Mouse (Mus musculus) midbrain, embryonic 13.5 days (tissue): ENCODE data around the gene Knop1. TPM values are rescaled to one million over a fixed set of nuclear protein-coding genes. Genes with fewer than 3 reads are reported as not detected.

Experiments
- ATAC-seq: fragments of 200-750 bp; cut with Nextera tagmentation; 2 replicates; pipeline ENCODE4 v1.8.0; 2017; ENCODE audit warnings: mild to moderate bottlenecking, moderate TSS enrichment, moderate library complexity
- H3K27ac ChIP-seq: fragments of 300-500 bp; sonication (generic); 2 replicates; pipeline ENCODE4 v1.5.1; 2015; ENCODE audit warnings: inconsistent platforms, mild to moderate bottlenecking, moderate library complexity
- H3K27me3 ChIP-seq: fragments of 300-500 bp; sonication (generic); 2 replicates; pipeline ENCODE4 v1.6.1; 2015; ENCODE audit warnings: mild to moderate bottlenecking, inconsistent platforms
- H3K36me3 ChIP-seq: fragments of 300-500 bp; sonication (generic); 2 replicates; pipeline ENCODE4 v1.6.1; 2015; ENCODE audit warnings: mild to moderate bottlenecking, inconsistent platforms
- H3K4me1 ChIP-seq: fragments of 300-500 bp; sonication (generic); replicated peaks from 2 replicates; pipeline ENCODE4 v1.6.1; 2015; ENCODE audit warnings: inconsistent platforms
- H3K4me2 ChIP-seq: fragments of 300-500 bp; sonication (generic); replicated peaks from 2 replicates; pipeline ENCODE4 v1.6.1; 2015; ENCODE audit warnings: moderate library complexity, mild to moderate bottlenecking, inconsistent platforms
- H3K4me3 ChIP-seq: fragments of 300-500 bp; sonication (generic); replicated peaks from 2 replicates; pipeline ENCODE4 v1.5.1; 2015; ENCODE audit warnings: mild to moderate bottlenecking, inconsistent platforms
- H3K9ac ChIP-seq: fragments of 300-500 bp; sonication (generic); replicated peaks from 2 replicates; pipeline ENCODE4 v1.6.1; 2015; ENCODE audit warnings: mild to moderate bottlenecking, inconsistent platforms
- H3K9me3 ChIP-seq: fragments of 300-500 bp; sonication (generic); 2 replicates; pipeline ENCODE4 v1.6.1; 2016; ENCODE audit warnings: mild to moderate bottlenecking, inconsistent platforms
- WGBS: fragments of 180-500 bp; shearing (Covaris S2); methylation state at CpG from one replicate; pipeline ENCODE4 v1.1.7; 2015; 5-methylcytosine and 5-hydroxymethylcytosine counted together
- polyA plus RNA-seq: library from polyadenylated mRNA; unstranded; fragments of >200 nt; fragmentation: Nextera tagmentation; extraction: Ambion mirVana; gene quantifications from 2 replicates; pipeline ENCODE4 v1.2.1, GENCODE M21; 2015

Knop1 gene
- polyA plus RNA-seq, 1 experiment from 2014 or later: 105 TPM

DNA sequence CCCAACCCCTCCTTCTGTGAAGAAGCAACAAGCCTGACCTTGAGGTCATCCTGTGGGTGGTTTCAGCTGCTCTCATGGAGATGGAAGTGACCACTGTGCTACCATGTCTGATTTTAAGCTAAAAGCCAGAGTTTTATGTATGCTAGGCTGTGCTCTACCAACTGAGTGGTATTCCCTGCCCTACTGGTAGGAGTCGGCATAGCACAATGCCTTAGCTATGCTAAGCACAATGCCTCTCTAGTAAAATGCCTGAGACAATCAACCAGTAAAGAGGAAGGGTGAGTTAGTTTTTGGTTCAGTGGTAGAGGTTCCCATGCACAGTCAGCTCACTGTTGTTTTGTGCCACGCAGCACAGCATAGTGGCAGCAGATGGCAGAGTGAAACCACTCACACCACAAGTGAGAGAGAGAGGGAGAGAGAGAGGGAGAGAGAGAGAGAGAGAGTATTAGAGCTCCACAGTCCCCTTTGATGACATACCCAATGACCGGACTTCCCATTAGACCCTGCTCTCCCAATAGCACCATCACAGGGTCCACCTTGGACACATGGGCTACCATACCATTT is 23.5 kb upstream of the Knop1 start:
- 82% methylated on average over 3 of the region's 3 CpGs for WGBS

DNA sequence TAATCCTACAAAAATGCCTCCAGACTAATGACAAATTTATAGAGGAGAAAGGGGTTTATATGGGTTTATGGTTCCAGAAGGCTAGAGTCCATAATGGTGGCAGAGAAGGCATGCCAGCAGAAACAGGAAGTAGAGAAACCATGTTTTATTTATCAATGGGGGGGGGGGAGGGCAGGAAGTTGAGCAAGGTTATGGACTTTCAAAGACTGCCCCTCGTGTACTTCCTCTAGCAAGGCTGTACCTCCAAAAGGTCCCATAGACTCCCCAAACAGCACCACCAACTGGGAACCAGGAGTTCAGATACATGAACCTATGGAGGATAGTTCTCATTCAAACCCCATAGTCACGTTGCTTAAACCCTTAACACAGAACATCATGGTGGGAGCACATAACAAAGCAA is 9.3 kb upstream of the Knop1 start:
- no peak overlapping the region for H3K4me3 ChIP-seq
- H3K9me3 ChIP-seq: no peaks in the 10 kb centered on the region
- H3K27ac ChIP-seq: no peak overlapping the region
- no peaks in the 10 kb centered on the region for H3K27me3 ChIP-seq
- no peaks in the 10 kb centered on the region for H3K36me3 ChIP-seq
- H3K4me1 ChIP-seq: no peaks in the 10 kb centered on the region
- no peak for ATAC-seq
- H3K9ac ChIP-seq: no peak overlapping the region
- WGBS: 79% methylated on average over 2 of the region's 2 CpGs
- H3K4me2 ChIP-seq: no peak overlapping the region

More for the DNA sequence above, 23.5 kb upstream of the Knop1 start:
- H3K9ac ChIP-seq: no peak overlapping the region
- no peak overlapping the region for H3K4me2 ChIP-seq
- H3K4me3 ChIP-seq: no peak overlapping the region
- H3K9me3 ChIP-seq: no peaks in the 10 kb centered on the region
- no peaks in the 10 kb centered on the region for H3K36me3 ChIP-seq
- H3K4me1 ChIP-seq: no peaks in the 10 kb centered on the region
- no peaks in the 10 kb centered on the region; the same call in 1 of the 2 replicates for H3K27me3 ChIP-seq
- no peak overlapping the region for H3K27ac ChIP-seq
- 0 out of 2 replicates have a peak, but pooled peaks have one; percentile 14 for ATAC-seq

DNA sequence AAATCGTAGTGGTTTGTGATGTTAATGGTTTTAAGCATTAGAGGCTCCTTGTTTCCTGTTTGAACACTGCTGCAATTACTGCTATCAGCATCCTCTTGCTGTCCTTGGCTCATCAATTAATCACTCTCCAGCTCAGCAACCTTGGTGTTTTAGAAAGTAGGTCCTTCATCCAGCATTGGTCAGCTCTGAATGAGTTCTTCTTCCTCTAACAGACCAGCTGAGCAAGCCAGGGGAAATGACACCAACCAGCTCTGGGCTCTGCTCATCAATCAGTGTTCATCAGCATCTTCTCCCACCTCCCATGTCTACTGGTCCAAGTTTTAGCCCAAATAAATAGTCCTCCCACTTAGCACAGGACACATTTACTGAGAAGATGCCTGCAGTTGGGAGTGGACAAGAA is 2.6 kb upstream of the Knop1 start:
- no peak for ATAC-seq
- Histone ChIP-seq H3K9me3 (no peaks in the 10 kb centered on the region), H3K9ac (no peak overlapping the region), H3K36me3 (peaks cover 5% of the 10 kb centered on the region; the same call in 1 of the 2 replicates), H3K27ac (no peak overlapping the region), H3K4me1 (peaks cover 19% of the 10 kb centered on the region), H3K4me3 (no peak overlapping the region), H3K4me2 (no peak overlapping the region), H3K27me3 (no peaks in the 10 kb centered on the region)
- whole genome bisulfite sequencing: 95% methylated on average over 1 of the region's 1 CpGs

DNA sequence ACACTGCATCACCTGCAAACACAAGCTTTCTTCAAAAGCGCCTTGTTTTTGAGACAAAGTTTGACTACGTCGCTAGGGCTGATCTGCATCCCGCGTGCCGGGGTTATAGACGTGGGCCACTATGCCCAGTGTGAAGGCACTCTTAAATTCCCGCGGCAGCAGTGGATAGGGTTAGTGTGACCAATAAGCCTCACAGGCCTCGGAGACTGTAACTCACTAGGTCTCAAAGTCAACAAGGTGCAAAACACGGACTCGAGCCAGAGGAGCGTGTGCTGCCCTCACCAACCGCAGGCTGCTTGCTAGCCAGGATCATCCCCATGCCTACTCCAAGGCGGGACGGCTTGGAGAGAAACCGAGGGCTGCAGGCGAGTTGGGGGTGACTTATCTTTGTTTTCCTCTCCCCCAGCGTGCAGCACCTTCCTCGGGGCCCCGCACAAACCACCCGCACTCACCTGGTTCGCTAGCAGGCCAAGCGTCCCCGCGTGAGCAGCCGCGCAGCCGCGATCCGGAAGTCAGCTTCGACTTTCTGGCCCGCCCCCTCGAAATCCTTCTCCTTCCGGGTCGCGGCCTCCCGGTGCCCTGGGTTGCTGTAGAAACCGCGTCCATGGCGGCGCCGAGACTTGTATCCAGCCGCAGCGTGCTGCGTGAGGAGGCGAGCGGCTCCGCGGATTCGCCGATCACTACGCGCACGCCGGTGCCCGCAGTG is 730 bp downstream of the Knop1 start, which contains the start of gene Iqck:
Gene Iqck (plus strand): TSS at position 582 of the 706 bp plus-strand sequence.
- Histone ChIP-seq H3K4me2 (peak within 1 kb of the TSS; percentile 95), H3K27ac (peak within 1 kb of the TSS; percentile 81), H3K9ac (peak within 1 kb of the TSS; percentile 80), H3K36me3 (peaks cover 35% of the 10 kb centered on the region), H3K27me3 (no peaks in the 10 kb centered on the region), H3K9me3 (no peaks in the 10 kb centered on the region), H3K4me3 (peak within 1 kb of the TSS; percentile 89), H3K4me1 (peaks cover 24% of the 10 kb centered on the region)
- under 1% methylated on average over 57 of the region's 57 CpGs for WGBS
- ATAC-seq: peak; percentile 98

GRCm38 (mm10) chr7:118854606-118855005 is 1.4 kb downstream of the Knop1 start:
- Histone ChIP-seq H3K4me1 (peaks cover 24% of the 10 kb centered on the region), H3K4me2 (peak overlapping the region; percentile 95), H3K4me3 (peak overlapping the region; percentile 89), H3K36me3 (peaks cover 42% of the 10 kb centered on the region), H3K27ac (no peak overlapping the region), H3K9ac (peak overlapping the region; percentile 80), H3K27me3 (no peaks in the 10 kb centered on the region), H3K9me3 (no peaks in the 10 kb centered on the region)
- WGBS: 23% methylated on average over 3 of the region's 3 CpGs
- no peak for ATAC-seq

GRCm38 (mm10) chr7:118852611-118853010 is 3.4 kb downstream of the Knop1 start:
- Histone ChIP-seq H3K9me3 (no peaks in the 10 kb centered on the region), H3K4me3 (no peak overlapping the region), H3K4me1 (peaks cover 24% of the 10 kb centered on the region), H3K9ac (no peak overlapping the region), H3K4me2 (no peak overlapping the region), H3K36me3 (peaks cover 58% of the 10 kb centered on the region), H3K27ac (no peak overlapping the region), H3K27me3 (no peaks in the 10 kb centered on the region)
- no peak for ATAC-seq
- WGBS: 88% methylated on average over 4 of the region's 4 CpGs

DNA sequence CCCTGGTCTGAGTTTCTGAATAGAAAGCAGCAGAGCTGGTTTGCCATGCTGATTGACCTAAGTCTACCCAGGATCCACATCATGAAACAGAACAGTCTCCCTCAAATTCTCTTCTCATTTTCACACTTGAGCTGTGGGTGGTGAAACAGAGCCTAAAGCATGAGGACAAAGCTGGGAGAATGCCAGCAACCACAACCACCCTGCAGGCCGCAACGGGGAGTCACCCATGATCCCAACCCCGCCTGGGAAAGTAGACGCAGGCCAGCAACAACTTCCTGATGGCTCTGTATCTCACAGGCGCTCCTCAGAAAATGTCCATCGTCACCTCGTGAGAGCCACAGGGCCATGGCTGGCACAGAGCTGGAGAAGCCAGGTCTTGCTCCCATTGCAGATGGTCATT is 4.5 kb downstream of the Knop1 start:
- H3K9me3 ChIP-seq: no peaks in the 10 kb centered on the region
- peaks cover 24% of the 10 kb centered on the region for H3K4me1 ChIP-seq
- H3K27me3 ChIP-seq: no peaks in the 10 kb centered on the region
- H3K4me3 ChIP-seq: no peak overlapping the region
- peaks cover 66% of the 10 kb centered on the region for H3K36me3 ChIP-seq
- H3K27ac ChIP-seq: no peak overlapping the region
- H3K9ac ChIP-seq: no peak overlapping the region
- no peak overlapping the region for H3K4me2 ChIP-seq
- 94% methylated on average over 7 of the region's 7 CpGs for WGBS
- no peak for ATAC-seq

DNA sequence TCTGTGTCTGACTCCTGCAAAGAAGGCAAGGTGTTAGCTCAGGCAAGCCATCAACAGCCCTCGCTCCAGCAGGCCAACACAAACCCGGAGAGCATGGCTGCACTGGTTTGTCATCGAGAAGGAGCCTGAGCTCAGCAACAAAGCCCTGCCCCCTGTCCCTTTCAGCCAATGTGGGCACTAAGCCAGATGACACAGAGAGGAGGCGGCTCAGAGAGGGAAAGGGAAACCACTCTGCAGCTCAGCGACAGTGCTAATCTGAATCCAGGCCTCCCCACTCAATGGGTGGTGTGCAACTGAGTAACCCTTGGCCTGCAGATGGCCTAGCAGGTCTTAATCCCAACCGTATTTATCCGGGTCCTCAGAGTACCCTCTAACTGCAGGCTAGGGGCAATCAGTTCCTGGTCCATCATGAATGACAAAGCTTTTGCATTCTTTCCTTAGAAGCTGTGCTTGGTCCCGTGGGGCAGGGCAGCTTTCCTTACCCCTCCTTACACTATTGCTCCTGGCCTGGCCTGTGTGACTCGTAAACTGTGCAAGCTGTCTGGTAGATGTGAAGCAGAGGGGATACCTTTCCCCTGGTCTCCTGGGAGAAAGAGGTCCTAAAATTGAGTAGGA is 5.3 kb downstream of the Knop1 start:
- Histone ChIP-seq H3K4me2 (no peak overlapping the region), H3K9ac (no peak overlapping the region), H3K27ac (no peak overlapping the region), H3K4me3 (no peak overlapping the region), H3K36me3 (peaks cover 74% of the 10 kb centered on the region), H3K4me1 (peaks cover 19% of the 10 kb centered on the region), H3K27me3 (no peaks in the 10 kb centered on the region), H3K9me3 (no peaks in the 10 kb centered on the region)
- ATAC-seq: no peak
- 85% methylated on average over 9 of the region's 9 CpGs for WGBS

DNA sequence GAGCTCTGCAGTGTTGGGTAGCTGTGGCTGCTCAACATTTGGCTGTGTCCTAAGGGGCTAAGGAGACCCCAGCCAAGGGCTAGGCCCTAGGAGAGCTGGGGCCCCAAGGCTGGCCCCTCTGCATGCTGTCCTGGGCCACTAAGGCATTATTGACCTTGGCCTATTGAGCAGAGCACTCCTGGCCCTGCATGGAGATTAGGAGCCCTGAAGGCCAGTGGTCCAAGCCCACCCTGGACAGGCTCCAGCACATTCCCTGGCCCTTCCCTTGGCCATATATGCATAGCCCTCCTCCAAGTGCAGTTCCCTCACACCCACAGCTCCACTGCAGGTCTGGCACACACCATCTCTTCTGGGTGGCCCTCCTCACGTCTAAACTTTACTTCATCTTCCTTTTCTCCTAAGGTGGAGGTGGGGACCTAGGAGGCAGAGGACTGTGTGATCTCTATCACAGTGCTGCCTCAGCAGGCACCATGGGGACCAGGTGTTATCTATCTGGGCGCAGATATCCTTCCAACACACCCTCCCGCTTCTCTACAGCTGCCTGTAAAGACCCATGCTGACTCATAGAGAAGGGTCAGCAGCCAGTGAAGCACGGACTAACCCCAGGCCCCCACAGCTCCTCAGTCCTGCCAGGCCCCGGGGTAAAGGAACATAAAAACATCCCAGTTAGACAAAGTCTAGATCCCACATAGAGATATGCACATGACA is 6.4 kb downstream of the Knop1 start:
- no peak overlapping the region for H3K4me2 ChIP-seq
- no peak overlapping the region for H3K9ac ChIP-seq
- H3K4me1 ChIP-seq: peaks cover 16% of the 10 kb centered on the region
- H3K27ac ChIP-seq: no peak overlapping the region
- H3K36me3 ChIP-seq: peaks cover 85% of the 10 kb centered on the region
- WGBS: 90% methylated on average over 5 of the region's 5 CpGs
- no peaks in the 10 kb centered on the region for H3K27me3 ChIP-seq
- ATAC-seq: no peak
- H3K9me3 ChIP-seq: no peaks in the 10 kb centered on the region
- H3K4me3 ChIP-seq: no peak overlapping the region

GRCm38 (mm10) chr7:118848796-118849195 is 7.3 kb downstream of the Knop1 start:
- Histone ChIP-seq H3K9ac (no peak overlapping the region), H3K36me3 (peaks cover 94% of the 10 kb centered on the region), H3K4me2 (no peak overlapping the region), H3K27ac (no peak overlapping the region), H3K27me3 (no peaks in the 10 kb centered on the region), H3K4me3 (no peak overlapping the region), H3K4me1 (peaks cover 7% of the 10 kb centered on the region), H3K9me3 (no peaks in the 10 kb centered on the region)
- 88% methylated on average over 10 of the region's 10 CpGs for WGBS
- ATAC-seq: no peak

DNA sequence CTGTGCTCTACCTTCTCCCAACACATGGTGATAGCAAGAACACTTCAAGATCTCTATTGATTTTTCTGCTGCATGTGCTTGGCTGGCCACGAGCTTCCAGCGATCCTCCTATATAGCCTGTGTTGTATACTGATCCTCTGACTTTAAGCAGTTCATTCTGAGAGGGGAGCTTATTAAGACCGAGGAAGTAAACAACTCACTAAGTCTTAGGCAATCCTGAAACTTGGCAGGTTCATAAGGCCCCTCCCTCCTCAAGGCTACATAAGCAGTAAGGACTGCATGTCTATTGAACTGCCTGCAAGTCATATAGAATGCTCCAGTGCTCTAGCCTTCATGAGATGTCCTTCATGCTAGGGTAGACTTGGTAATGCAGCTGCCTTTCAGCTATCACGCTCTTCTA is 9.7 kb downstream of the Knop1 start:
- H3K36me3 ChIP-seq: peaks cover 99% of the 10 kb centered on the region
- H3K27me3 ChIP-seq: no peaks in the 10 kb centered on the region
- H3K4me1 ChIP-seq: no peaks in the 10 kb centered on the region
- no peak for ATAC-seq
- WGBS: 96% methylated on average over 4 of the region's 4 CpGs
- H3K4me2 ChIP-seq: no peak overlapping the region
- no peak overlapping the region for H3K4me3 ChIP-seq
- H3K27ac ChIP-seq: no peak overlapping the region
- no peaks in the 10 kb centered on the region for H3K9me3 ChIP-seq
- H3K9ac ChIP-seq: no peak overlapping the region

DNA sequence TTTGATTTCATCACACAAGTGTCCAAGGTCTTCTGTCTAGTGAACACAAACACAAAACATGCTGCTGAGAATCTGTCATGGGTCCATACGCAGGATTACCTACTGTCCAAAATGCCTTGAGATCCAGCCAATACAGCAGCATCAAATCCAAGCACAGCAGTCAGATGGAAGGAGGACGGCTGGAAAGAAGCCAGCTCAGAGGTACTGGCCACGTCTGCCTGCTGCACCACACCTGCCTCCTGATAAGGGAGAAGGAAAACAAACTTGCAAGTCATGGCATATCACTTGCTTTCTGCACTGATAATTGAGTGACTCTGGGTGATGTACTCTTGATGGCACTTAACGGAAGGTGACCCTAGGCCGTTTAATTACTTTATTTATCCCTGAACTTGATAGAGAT is 10.9 kb downstream of the Knop1 start:
- no peak for ATAC-seq
- Histone ChIP-seq H3K36me3 (peaks cover 99% of the 10 kb centered on the region), H3K27ac (no peak overlapping the region), H3K4me1 (no peaks in the 10 kb centered on the region), H3K4me3 (no peak overlapping the region), H3K4me2 (no peak overlapping the region), H3K9me3 (no peaks in the 10 kb centered on the region), H3K27me3 (no peaks in the 10 kb centered on the region), H3K9ac (no peak overlapping the region)
- 95% methylated on average over 5 of the region's 5 CpGs for WGBS
